Mouse (Mus musculus) brain, adult 2 months (tissue): ENCODE results near the gene Zfp628.

Experiments
- DNase-seq: peaks from one replicate; pipeline ENCODE4 v3.0.0; 2011; ENCODE audit warnings: low read depth, low spot score

The Zfp628 gene

DNA sequence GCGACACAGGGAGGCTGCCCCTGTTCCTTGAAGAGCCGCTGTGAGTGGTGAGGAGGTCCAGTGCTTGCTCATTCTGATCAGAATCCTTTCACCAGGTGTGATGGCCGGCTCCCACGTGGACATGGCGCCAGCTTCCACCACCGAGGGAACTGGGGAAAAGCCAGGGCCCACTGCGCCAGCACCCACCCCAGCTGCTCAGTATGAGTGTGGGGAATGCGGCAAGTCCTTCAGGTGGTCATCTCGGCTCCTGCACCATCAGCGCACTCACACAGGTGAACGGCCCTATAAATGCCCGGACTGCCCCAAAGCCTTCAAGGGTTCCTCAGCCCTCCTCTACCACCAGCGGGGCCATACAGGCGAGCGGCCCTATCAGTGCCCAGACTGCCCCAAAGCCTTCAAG is 3.7 kb downstream of the Zfp628 start:
- DNase-seq, result no peak

- no peak for DNase-seq
Observed at GRCm38 (mm10) chr7:4919096-4919495, 4.1 kb downstream of the Zfp628 start.

GRCm38 (mm10) chr7:4919971-4920370 is 5.0 kb downstream of the Zfp628 start:
- DNase-seq, result no peak

DNA sequence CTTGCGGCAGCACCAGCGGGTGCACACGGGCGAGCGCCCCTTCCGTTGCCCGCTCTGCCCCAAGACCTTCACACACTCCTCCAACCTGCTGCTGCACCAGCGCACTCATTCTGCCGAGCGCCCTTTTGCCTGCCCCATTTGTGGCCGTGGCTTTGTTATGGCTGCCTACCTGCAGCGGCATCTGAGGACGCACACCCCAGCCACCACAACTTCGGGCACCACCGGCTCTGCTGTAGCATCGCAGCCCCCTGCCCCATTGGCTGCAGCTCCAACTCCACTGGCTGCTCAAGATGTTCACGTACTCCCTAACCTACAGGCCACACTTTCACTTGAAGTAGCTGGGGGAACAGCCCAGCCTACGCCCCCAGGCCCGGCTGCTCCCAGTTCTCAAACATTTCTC is 5.5 kb downstream of the Zfp628 start:
- DNase-seq, result no peak

DNA sequence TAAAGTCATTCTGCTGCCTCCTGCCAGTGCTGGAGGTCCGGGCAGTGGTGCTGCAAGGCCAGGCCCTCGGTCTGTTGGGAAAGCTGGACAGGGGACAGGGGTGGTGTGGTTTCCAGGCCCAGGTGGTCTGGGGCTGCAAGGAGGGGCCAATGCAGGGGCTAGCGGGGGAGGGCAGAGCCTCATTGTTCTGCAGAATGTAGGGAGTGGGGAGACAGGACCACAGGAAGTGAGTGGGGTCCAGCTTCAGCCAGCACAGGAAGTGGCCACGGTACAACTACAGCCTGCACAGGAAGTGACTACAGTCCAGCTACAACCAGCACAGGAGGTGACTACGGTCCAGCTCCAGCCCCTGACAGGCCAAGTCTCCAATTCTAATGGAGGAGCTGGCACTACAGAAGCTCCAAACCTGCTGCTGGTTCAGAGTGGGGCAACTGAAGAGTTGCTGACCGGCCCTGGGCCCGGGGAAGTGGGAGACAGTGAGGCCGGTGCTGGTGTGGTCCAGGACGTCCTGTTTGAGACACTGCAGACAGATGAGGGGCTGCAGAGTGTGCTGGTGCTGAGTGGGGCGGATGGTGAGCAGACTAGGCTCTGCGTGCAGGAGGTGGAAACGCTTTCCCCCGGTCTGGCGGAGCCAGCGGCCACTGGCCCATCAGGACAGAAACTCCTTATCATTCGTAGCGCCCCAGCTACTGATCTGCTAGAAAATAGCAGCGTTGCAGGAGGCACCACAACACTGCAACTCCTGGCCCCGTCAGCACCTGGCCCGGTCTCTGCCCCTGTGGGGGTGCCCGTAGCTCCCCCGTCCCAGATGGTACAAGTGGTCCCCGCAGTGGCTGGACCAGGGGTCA is 6.2 kb downstream of the Zfp628 start:
- DNase-seq, result no peak

GRCm38 (mm10) chr7:4921824-4922482 is 6.9 kb downstream of the Zfp628 start, which contains the start of gene Nat14:
Nat14 (plus strand) TSS chr7:4922028.
- DNase-seq, result peak; percentile 67

GRCm38 (mm10) chr7:4922508-4922907 is 7.5 kb downstream of the Zfp628 start:
- DNase-seq, result peak; percentile 96

DNA sequence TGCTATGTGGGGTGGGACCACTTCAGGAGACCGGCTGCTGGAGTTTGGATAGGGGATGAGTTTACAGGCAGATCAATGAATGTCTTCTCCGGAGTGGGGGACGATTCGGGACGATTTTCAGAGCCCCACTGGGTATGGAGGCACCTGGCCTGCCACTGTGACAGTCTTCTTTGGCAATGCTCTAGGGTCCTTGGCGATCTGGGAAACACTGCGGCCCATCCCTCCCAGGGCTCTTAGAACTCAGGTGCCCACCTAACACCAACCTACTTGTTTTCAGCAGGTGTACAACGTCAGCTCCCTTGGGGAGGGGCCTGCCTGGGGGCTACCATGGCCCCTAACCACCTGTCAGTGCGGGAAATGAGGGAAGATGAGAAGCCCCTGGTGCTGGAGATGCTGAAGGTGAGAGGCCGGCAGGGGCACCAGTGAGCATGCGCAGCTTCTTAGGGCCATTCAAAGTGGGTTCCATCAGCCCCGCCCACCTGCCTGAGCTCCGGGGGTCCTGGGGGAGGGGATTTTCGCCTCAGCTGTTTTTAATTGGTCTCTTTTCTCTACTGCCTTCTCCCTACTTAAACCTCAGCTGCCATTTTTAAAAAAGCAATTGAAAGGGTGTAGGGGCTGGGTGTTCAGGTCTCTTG is 8.0 kb downstream of the Zfp628 start:
- peak; percentile 88 for DNase-seq

GRCm38 (mm10) chr7:4923586-4924364 is 8.8 kb downstream of the Zfp628 start:
- peak; percentile 79 for DNase-seq

DNA sequence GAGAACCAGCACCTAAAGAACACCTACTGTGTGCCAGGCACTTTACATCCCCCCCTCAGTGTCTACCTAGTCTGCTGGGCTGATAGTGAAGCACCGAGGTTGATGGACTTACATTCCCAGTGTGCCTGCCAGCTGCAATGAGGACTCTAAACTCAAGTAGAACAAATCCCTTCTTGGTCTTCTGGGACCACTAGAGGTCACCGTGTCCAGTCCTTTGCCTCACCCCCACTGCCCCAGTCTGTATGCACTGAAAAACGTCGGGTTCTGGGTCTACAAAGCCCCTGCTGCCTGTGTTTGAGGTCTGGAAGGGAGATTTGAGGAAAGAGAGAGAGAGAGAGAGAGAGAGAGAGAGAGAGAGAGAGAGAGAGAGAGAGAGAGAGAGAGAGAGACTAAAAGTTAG is 9.5 kb downstream of the Zfp628 start:
- DNase-seq, result peak; percentile 36

DNA sequence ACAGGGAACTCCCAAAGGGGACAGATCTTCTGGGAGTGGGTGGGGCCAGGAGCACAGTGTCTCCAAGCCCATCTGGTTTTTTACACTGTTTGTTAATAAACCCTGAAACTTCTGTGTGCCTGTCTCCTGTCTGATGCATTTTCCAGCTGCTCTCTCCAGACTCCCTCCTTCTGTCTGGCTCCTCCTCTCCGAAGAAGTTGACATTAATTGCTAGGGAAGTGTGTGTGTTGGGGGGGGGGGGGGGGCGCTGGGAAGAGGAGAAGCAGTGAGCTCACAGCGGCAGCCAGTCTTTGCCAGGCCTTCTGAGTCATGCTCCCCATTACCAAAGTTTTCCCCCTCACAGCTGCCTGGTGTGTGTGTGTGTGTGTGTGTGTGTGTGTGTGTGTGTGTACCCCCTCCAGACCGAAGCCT is 9.9 kb downstream of the Zfp628 start:
- peak; percentile 89 for DNase-seq

GRCm38 (mm10) chr7:4925441-4926381 is 10.7 kb downstream of the Zfp628 start, which contains the start of gene Ssc5d:
Ssc5d (plus strand) TSS chr7:4925785.
- peak; percentile 41 for DNase-seq

GRCm38 (mm10) chr7:4926849-4927248 is 11.8 kb downstream of the Zfp628 start:
- DNase-seq, result no peak

DNA sequence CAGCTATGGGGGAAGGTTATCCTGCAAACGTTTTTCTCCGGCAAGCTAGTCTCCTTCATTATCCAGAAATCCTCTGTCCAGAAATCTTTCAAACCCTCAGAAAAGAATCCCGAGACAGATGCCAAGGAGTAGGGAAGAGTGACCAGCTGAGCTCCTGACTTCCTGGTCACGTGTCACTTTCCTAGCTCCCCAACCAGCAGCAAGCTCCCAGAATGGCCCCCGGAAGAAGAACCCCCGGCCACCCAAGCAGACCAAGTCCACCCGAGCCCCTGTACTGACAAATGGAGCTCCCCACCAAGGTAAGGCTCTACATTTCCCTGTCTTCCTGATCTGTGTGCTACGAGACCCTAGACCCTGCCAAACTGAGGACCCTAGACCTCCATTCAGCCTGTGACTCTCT is 12.7 kb downstream of the Zfp628 start:
- no peak for DNase-seq

GRCm38 (mm10) chr7:4928323-4928722 is 13.3 kb downstream of the Zfp628 start:
- DNase-seq, result no peak

DNA sequence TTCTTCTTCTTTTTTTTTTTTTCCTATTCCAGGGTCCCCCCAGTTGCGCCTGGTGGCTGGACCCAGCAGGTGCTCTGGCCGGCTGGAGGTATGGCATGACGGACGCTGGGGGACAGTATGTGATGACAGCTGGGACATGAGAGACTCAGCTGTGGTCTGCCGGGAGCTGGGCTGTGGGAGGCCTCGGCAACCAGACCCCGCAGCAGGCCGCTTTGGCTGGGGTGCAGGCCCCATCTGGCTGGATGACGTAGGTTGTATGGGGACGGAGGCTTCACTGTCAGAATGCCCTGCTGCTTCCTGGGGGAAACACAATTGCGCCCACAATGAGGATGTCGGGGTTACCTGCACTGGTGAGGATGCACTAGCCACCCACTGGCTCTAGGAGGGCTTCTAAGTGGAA is 18.1 kb downstream of the Zfp628 start:
- DNase-seq, result no peak

DNA sequence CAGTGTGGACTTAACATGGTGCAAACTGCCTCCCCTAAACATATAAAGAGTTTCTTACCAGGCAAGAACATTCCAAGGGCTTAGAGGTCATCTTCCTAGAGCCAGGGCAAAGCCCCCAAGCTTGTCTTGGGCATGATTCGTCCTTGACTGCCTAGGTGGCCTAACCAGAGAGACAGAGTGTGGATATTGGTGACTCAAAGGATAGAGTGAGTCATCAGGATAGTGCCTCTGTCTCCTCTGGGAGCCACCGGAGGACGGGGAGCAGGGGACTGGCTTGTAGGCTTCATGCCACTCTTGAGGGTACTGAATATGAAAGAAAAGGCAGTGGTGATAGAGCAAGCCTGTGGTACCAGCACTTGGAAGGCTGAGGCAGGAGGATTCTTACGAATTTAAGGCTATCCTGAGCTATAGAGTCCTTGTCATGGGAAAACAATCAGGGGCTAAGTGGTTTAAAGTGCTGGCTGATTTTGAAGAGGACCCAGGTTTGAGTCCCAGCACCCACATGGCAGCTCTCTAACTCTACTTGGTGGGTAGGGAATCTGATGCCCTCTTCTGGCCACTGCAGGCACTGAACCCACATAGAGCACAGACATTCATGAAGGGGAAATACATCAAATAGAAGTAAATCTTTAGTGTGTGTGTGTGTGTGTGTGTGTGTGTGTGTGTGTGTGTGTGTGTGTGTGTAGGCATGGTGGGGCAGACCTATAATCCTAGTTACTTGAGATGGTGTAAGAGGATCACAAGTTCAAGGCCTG is 19.3 kb downstream of the Zfp628 start:
- no peak for DNase-seq

DNA sequence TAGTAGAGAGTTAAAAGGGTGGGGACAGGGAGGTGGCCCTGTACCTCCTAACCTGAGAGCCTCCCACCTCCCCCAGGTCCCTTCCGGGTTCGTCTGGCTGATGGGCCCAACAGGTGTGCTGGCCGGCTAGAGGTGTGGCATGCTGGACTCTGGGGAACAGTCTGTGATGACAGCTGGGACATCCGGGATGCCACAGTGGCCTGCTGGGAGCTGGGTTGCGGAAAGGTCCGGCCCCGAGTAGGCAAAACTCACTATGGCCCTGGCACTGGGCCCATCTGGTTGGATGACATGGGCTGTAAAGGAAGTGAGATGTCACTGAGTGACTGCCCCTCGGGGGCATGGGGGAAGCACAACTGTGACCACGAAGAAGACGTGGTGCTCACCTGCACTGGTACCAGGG is 21.8 kb downstream of the Zfp628 start:
- no peak for DNase-seq

DNA sequence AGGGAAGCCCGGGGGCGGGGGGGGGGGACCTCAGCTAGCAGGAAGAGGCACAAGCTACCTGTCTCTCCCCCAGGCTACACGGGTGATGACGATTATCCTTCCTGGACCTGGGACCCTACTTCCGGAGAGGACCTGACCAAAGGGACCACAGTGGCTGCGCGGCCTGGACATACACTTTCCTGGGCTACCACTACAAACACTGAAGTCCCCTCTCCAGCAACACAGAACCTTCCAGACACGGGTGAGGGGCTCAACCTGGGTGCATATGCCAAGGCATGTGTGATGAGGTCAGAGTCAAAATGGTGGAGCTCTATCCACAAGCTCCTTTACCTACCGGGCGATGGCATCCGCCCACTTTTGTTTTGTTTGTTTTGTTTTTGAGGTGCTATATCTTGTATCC is 22.4 kb downstream of the Zfp628 start:
- no peak for DNase-seq

- DNase-seq, result peak; percentile 72
Observed at GRCm38 (mm10) chr7:4938456-4938855, 23.4 kb downstream of the Zfp628 start.
